Mouse (Mus musculus) heart, embryonic 12.5 days (tissue): Measurements from ENCODE around the gene E130308A19Rik. TPM values are rescaled to one million over a fixed set of nuclear protein-coding genes. Genes with fewer than 3 reads are reported as not detected.
A peak's percentile ranks its signal among the peaks of the same experiment; 100 is the strongest.

Source experiments
- ATAC-seq: fragments of 200-750 bp; cut with Nextera tagmentation; 2 replicates; pipeline ENCODE4 v1.8.0; 2017; ENCODE audit warnings: moderate TSS enrichment, moderate library complexity; ENCODE audit not compliant: insufficient number of reproducible peaks, low FRiP score
- H3K27ac ChIP-seq: fragments of 300-500 bp; sonication (generic); 2 replicates; pipeline ENCODE4 v1.5.1; 2016; ENCODE audit warnings: mild to moderate bottlenecking, moderate library complexity; ENCODE audit not compliant: poor library complexity, severe bottlenecking
- H3K27me3 ChIP-seq: fragments of 300-500 bp; sonication (generic); replicated peaks from 2 replicates; pipeline ENCODE4 v1.6.1; 2016; ENCODE audit warnings: mild to moderate bottlenecking, moderate library complexity
- H3K36me3 ChIP-seq: fragments of 300-500 bp; sonication (generic); 2 replicates; pipeline ENCODE4 v1.6.1; 2016; ENCODE audit warnings: mild to moderate bottlenecking, moderate library complexity
- H3K4me1 ChIP-seq: fragments of 300-500 bp; sonication (generic); replicated peaks from 2 replicates; pipeline ENCODE4 v1.6.1; 2016; ENCODE audit warnings: mild to moderate bottlenecking
- H3K4me2 ChIP-seq: fragments of 300-500 bp; sonication (generic); 2 replicates; pipeline ENCODE4 v1.6.1; 2016; ENCODE audit warnings: mild to moderate bottlenecking, moderate library complexity
- H3K4me3 ChIP-seq: fragments of 300-500 bp; sonication (generic); 2 replicates; pipeline ENCODE4 v1.5.1; 2016; ENCODE audit warnings: mild to moderate bottlenecking
- H3K9ac ChIP-seq: fragments of 300-500 bp; sonication (generic); 2 replicates; pipeline ENCODE4 v1.6.1; 2016; ENCODE audit warnings: mild to moderate bottlenecking, moderate library complexity
- H3K9me3 ChIP-seq: fragments of 300-500 bp; sonication (generic); replicated peaks from 2 replicates; pipeline ENCODE4 v1.6.1; 2016; ENCODE audit warnings: mild to moderate bottlenecking, moderate library complexity
- whole genome bisulfite sequencing: fragments of 180-500 bp; shearing (Covaris S2); methylation state at CpG from one replicate; pipeline ENCODE4 v1.1.7; 2016; 5-methylcytosine and 5-hydroxymethylcytosine counted together
- polyA plus RNA-seq: library from polyadenylated mRNA; unstranded; fragments of >200 nt; fragmentation: Nextera tagmentation; extraction: Ambion mirVana; gene quantifications from 2 replicates; pipeline ENCODE4 v1.2.1, GENCODE M21; 2016

The E130308A19Rik gene
- polyA plus RNA-seq, 1 experiment from 2014 or later, result 30.1 TPM

DNA sequence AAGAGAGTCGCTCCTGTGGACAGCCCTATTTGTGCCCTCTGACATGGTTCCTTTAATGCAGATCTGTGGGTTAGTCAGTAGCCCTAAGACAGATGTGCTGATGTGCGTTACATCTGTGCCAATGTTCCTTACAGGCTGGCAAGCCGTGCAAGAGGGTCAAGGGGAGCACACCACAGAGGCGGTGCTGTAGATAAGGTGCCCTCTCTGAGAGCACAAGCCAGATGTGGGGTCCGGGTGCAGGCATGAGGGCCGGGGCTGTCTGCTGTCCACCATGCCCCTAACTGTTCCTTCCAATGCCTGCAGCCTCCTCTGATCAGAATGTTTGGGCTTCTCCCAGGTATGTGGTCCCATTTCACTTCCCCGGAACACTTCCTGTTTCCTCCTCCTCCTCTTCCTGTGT lies 138.9 kb downstream of the E130308A19Rik start:
- peaks cover 5% of the 10 kb centered on the region for H3K36me3 ChIP-seq
- peaks cover 17% of the 10 kb centered on the region for H3K4me1 ChIP-seq
- no peak for ATAC-seq
- H3K4me3 ChIP-seq, result no peak overlapping the region
- no peak overlapping the region; the same call in 1 of the 2 replicates for H3K4me2 ChIP-seq
- 56% methylated on average over 7 of the region's 7 CpGs for WGBS
- no peaks in the 10 kb centered on the region for H3K27me3 ChIP-seq
- H3K9ac ChIP-seq, result no peak overlapping the region
- peak overlapping the region; percentile 63 for H3K27ac ChIP-seq
- H3K9me3 ChIP-seq, result no peaks in the 10 kb centered on the region

DNA sequence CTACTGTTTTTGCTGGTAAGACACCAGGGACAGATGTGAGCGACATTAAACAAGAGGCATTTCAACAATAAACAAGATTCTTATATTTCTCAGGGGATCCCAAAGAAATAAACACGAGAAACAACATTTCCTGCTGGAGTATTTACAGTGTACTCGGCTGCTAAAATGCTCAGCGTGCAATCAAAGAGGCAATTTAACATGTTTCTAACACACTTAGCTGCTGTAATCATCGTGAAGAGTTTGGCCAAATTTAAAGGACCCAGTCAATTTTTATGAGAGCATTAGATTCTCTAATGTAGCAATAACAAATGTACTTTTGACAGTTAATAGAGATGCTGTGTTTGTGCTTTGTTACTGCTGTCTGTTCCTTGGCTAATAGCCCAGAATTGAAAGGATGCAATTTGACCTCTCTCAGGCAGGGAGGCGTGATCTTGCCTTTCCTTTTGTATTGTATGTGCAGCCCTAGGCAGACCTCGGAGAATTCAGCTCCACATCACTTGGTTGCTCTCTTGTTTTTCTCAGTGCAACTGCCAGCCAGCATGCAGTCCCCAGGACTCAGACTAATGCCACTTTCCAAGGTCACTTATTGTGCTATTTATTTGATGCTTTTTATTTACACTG lies 139.5 kb downstream of the E130308A19Rik start:
- H3K4me2 ChIP-seq, result no peak overlapping the region; the same call in 1 of the 2 replicates
- 53% methylated on average over 7 of the region's 7 CpGs for WGBS
- no peaks in the 10 kb centered on the region for H3K27me3 ChIP-seq
- peaks cover 16% of the 10 kb centered on the region for H3K4me1 ChIP-seq
- peaks cover 10% of the 10 kb centered on the region for H3K36me3 ChIP-seq
- H3K27ac ChIP-seq, result peak overlapping the region; percentile 63
- no peak overlapping the region for H3K9ac ChIP-seq
- no peak overlapping the region for H3K4me3 ChIP-seq
- peak; percentile 64 for ATAC-seq
- no peaks in the 10 kb centered on the region for H3K9me3 ChIP-seq

DNA sequence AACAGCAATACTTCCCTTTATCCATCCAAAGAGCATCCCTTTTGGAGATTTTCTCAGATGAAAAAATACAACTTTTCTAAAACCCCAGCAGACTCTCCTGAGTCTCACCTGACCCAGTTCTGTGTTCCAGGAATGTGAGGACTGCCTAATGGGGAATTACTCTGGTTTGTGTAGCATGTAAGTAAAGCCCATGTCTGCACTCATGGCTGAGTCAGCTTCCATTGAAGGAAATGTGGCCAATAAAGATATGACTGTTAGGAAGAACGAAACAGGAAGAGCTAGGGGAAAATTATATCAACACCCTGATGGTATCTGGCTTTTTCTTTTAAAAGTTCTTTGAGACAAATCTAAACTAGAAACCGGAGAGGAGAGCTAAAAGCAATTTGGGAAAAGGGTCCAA lies 141.7 kb downstream of the E130308A19Rik start:
- WGBS, result 64% methylated on average over 2 of the region's 2 CpGs
- no peak for ATAC-seq

DNA sequence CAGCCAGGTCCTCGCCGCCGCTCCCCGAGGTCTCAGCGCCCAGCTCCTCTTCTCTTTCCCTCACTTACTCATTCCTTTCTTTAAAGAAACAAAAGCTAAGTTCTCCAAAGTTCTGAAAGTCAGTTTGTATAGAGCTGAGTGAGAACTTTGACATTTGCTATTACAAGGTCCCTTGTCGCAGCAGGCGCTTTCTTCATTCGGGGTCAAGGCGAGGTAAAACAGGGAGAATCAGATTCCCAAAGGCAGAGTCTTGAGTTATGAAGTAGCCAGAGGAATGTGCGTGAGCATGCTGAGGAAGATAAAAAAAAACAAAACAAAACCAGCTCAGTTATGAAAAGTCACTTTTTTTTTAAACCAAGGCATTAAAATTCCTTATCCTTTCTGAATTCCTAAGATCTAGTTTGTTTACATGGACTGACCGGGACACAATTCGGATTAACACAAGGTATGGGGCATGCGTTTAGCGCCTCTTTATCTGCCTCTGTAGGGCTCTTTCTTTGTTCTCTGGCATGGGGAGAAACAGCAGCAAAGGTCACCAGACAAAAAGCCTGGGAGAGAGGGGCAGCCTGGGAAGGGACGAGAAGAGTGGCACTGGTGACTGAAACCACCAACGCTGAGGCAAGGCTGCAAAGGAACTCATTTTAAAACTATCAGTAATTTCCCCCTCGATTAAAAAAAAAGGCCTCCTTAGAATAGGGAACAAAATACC lies 146.3 kb downstream of the E130308A19Rik start:
- Histone ChIP-seq H3K4me1 (peaks cover 11% of the 10 kb centered on the region), H3K4me3 (no peak overlapping the region), H3K9ac (no peak overlapping the region; the same call in 1 of the 2 replicates), H3K27me3 (no peaks in the 10 kb centered on the region), H3K27ac (peak overlapping the region; percentile 9; the same call in 1 of the 2 replicates), H3K9me3 (no peaks in the 10 kb centered on the region), H3K4me2 (no peak overlapping the region), H3K36me3 (peaks cover 47% of the 10 kb centered on the region)
- ATAC-seq, result no peak
- WGBS, result 62% methylated on average over 17 of the region's 17 CpGs

More for the DNA sequence above, 141.7 kb downstream of the E130308A19Rik start:
- Histone ChIP-seq H3K9me3 (no peaks in the 10 kb centered on the region), H3K4me2 (no peak overlapping the region), H3K4me1 (peaks cover 17% of the 10 kb centered on the region), H3K9ac (no peak overlapping the region), H3K36me3 (peaks cover 26% of the 10 kb centered on the region), H3K27me3 (no peaks in the 10 kb centered on the region), H3K4me3 (no peak overlapping the region), H3K27ac (no peak overlapping the region)

DNA sequence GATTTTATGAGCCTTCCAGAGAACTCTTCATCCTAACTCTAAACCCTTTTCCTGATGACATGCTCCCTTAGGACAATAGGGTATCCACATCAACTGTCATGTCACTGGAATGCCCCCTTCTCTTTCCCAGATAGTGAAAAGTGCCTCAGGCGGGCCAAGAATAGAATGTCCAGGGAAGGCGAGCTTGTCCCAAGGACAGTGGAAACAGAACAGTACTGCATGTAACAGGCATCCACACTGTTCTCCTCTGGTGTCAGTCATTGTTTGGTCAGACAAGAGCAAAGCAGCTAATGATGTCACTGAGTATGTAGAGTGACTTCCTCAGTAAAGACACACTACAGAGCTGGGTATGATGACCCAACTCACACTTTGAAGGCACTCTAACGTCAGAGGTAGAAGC lies 151.8 kb downstream of the E130308A19Rik start:
- peak overlapping the region; percentile 79 for H3K27ac ChIP-seq
- peaks cover 23% of the 10 kb centered on the region for H3K4me1 ChIP-seq
- no peak overlapping the region for H3K9ac ChIP-seq
- H3K27me3 ChIP-seq, result no peaks in the 10 kb centered on the region
- peaks cover 28% of the 10 kb centered on the region for H3K36me3 ChIP-seq
- no peak overlapping the region for H3K4me2 ChIP-seq
- no peak overlapping the region for H3K4me3 ChIP-seq
- 0 out of 2 replicates have a peak, but pooled peaks have one; percentile 45 for ATAC-seq
- 34% methylated on average over 3 of the region's 3 CpGs for WGBS
- H3K9me3 ChIP-seq, result no peaks in the 10 kb centered on the region

DNA sequence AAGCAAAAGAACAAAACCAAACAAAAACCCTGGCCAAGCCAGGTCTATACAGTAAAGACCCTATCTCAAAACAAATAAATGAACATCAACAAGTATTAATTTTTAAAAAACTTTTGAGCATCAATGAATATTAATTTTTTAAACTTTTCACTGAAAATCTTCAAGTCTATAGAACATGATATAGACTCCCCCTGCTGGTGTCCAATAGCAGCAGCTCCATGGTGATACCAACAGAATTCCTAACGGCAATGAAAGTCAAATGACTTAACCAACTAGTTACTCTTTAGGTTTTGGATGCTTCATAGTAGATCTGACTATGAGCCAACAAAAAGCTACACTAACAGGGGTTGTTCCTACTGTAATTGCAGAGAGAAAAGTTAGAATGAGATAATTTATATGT lies 154.6 kb downstream of the E130308A19Rik start:
- Histone ChIP-seq H3K4me3 (no peak overlapping the region), H3K9me3 (no peaks in the 10 kb centered on the region), H3K27me3 (no peaks in the 10 kb centered on the region), H3K27ac (no peak overlapping the region), H3K36me3 (peaks cover 12% of the 10 kb centered on the region; the same call in 1 of the 2 replicates), H3K4me1 (peaks cover 20% of the 10 kb centered on the region), H3K4me2 (no peak overlapping the region), H3K9ac (no peak overlapping the region)
- no peak for ATAC-seq
- WGBS, result 34% methylated on average over 1 of the region's 1 CpGs

DNA sequence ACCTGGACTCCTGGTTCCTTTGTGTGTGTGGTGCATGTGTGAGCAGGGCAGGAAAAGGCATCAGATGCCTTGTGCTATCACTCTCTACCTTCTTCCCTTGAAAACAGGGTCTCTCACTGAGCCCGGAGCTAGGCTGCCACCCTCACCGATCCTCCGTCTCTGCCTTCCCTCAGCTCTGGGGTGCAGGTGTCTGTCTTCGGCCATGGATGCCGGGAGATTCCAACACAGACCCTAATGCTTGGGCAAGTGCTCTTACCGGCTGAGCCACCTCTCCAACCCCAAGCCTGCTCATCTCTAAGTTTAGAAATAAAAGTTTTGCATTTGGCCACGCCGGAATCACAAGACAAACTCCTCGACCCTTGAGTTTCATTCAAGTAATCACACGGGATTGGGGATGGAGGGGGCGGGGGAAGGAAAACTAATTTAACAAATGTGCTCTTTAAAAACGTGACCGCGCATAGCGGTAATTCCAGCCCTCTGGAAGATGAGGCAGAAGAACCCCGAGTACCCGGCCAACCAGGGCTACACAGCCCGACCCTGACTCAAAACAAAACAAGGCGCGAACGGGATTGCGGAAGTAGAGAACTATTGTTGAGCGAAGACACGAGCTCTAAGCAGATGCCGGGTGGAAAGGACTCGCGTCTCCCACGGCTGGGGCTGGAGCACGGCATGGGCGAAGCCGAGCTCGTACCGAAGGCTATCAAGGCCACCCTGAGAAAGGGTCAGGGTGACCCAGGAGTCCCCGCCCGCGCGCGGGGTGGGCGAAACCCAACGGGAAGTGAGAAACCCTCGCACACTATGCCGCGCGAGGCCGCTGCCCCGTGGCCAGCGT lies 157.1 kb downstream of the E130308A19Rik start:
- no peaks in the 10 kb centered on the region for H3K9me3 ChIP-seq
- H3K9ac ChIP-seq, result peak overlapping the region; percentile 87
- WGBS, result under 1% methylated on average over 47 of the region's 47 CpGs
- peak overlapping the region; percentile 75 for H3K27ac ChIP-seq
- H3K36me3 ChIP-seq, result peaks cover 7% of the 10 kb centered on the region; the same call in 1 of the 2 replicates
- H3K4me3 ChIP-seq, result peak overlapping the region; percentile 91
- no peaks in the 10 kb centered on the region for H3K27me3 ChIP-seq
- H3K4me1 ChIP-seq, result peaks cover 11% of the 10 kb centered on the region
- peak; percentile 62 for ATAC-seq
- peak overlapping the region; percentile 84 for H3K4me2 ChIP-seq

DNA sequence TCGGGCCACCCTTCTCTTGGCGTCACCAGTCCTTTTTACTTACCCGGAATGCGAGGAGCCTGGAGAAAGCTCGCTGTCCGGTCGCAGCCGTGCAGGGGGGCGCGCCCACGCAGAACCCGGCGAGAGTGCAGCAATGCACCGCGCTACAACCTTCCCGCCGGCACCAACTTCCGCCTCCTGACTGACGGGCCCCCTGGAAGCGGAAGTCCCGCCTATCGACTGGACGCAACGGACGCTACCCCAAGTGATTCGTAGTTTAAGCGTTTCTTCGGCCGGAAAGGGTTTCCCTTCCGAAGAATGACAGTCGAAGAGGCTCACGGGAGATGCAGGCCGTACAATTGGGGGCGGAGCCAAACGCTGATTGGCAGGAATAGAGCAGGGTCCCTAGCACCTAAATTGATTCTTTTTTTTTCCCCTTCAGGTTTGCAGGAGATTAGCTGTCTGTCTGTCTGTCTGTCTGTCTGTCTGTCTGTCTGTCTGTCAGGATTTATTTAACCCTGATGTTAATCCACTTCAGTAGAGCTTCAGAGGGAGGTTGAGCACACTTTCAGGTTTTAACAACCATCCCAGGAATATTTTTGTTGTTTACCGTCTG lies 157.8 kb downstream of the E130308A19Rik start:
- H3K4me2 ChIP-seq, result peak overlapping the region; percentile 84
- peak overlapping the region; percentile 87 for H3K9ac ChIP-seq
- H3K27ac ChIP-seq, result peak overlapping the region; percentile 75
- peaks cover 10% of the 10 kb centered on the region for H3K4me1 ChIP-seq
- peaks cover 7% of the 10 kb centered on the region; the same call in 1 of the 2 replicates for H3K36me3 ChIP-seq
- H3K4me3 ChIP-seq, result peak overlapping the region; percentile 91
- no peaks in the 10 kb centered on the region for H3K27me3 ChIP-seq
- no peaks in the 10 kb centered on the region for H3K9me3 ChIP-seq
- peak; percentile 95 for ATAC-seq
- WGBS, result 1% methylated on average over 36 of the region's 36 CpGs

DNA sequence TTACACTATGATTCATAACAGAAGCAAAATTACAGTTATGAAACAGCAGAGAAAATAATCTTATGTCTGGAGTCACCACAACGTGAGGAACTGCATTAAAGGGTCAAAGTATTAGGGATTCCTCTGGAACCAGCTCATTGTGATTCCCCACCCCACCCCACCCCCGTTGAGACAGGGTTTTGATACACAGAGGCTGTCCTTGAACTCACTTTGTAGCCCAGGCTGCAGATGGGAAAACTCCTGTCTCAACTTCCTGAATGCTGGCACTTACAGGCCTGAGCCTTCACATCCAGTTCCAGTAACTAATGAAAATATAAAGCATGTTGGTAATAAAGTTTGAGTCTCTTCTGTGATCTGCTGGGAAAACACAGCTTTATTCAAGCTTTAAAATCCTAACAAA lies 159.4 kb downstream of the E130308A19Rik start:
- no peak for ATAC-seq
- H3K27ac ChIP-seq, result no peak overlapping the region
- no peaks in the 10 kb centered on the region for H3K27me3 ChIP-seq
- WGBS, result 39% methylated on average over 2 of the region's 2 CpGs
- H3K4me1 ChIP-seq, result peaks cover 7% of the 10 kb centered on the region; the same call in 1 of the 2 replicates
- no peaks in the 10 kb centered on the region for H3K9me3 ChIP-seq
- no peak overlapping the region for H3K9ac ChIP-seq
- no peaks in the 10 kb centered on the region for H3K36me3 ChIP-seq
- H3K4me2 ChIP-seq, result no peak overlapping the region
- no peak overlapping the region for H3K4me3 ChIP-seq

DNA sequence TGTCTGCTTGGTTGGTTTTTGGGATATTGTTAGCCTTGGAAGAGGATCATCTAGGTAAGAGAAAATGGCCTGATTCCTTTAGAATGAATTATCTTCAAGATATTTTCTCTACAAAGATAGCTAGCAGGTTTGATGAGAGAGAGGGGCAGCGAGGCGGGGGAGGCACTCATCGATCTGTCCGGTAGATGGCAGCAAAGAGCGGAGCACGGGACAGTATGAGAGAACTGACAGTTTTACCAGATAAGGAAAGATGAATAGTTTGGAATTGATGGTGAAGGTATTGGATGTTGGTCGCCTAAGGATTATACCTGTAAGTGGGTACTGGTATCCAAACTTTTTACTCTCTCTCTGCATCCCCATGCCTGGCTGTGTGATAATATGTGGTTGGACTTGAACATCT lies 160.7 kb downstream of the E130308A19Rik start:
- no peak overlapping the region for H3K27ac ChIP-seq
- WGBS, result under 1% methylated on average over 7 of the region's 7 CpGs
- H3K4me1 ChIP-seq, result peaks cover 4% of the 10 kb centered on the region; the same call in 1 of the 2 replicates
- H3K27me3 ChIP-seq, result no peaks in the 10 kb centered on the region
- ATAC-seq, result no peak
- no peak overlapping the region for H3K4me3 ChIP-seq
- no peak overlapping the region for H3K9ac ChIP-seq
- H3K4me2 ChIP-seq, result no peak overlapping the region
- no peaks in the 10 kb centered on the region for H3K9me3 ChIP-seq
- no peaks in the 10 kb centered on the region for H3K36me3 ChIP-seq
